Mouse (Mus musculus) monocyte, adult 2 months (primary cell): ENCODE results near the gene Tm9sf4.

Experiments used
- DNase-seq, 2 experiments: peaks; one replicate each; pipeline ENCODE4 v3.0.0; 2022; ENCODE audit warnings: low spot score in 2 of 2, low read depth in 1 of 2

Gene Tm9sf4

DNA sequence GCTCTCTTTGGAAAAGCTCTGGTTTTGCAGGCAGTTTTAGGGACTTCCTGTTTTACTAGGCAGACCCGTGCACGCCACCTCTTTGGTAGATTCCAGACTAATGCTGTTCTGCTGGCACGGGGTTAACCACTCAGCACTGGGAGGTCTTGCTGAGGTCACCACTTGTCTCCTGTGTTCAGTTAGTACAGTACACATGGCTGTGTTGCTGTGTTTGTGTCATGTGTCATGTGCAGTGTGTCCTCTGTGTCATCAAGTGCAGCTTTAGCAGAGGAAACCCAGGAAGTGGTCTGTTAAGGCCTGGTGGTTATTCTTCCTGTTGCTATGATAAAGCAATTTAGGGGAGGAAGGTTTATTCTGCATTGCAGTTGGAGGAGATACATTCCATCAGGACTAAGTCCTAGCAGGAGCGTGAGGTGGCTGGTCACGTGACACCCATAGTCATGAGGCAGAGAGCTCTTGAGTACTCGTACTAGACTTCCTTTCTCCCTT, 53.7 kb downstream of the Tm9sf4 start:
- DNase-seq = peak; percentile 67 to 72

DNA sequence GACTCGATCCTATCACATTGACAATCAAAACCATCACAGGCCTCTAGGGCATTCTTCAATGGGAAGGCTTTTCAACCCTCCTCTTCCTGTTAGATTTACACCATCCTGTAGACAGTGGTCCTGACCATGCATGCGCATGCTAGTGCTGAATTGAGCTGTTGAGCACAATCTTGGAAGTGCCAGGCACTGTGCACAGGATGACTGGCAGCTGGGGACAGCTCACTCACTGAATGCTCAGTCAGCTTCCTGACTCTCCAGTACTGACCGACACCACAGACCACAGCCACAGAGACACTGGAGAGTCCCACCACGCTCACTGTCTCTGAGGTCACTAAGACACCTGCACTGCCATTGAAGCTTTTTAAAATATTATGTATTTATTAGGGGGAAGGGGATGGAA, 54.3 kb downstream of the Tm9sf4 start:
- DNase-seq = no peak

DNA sequence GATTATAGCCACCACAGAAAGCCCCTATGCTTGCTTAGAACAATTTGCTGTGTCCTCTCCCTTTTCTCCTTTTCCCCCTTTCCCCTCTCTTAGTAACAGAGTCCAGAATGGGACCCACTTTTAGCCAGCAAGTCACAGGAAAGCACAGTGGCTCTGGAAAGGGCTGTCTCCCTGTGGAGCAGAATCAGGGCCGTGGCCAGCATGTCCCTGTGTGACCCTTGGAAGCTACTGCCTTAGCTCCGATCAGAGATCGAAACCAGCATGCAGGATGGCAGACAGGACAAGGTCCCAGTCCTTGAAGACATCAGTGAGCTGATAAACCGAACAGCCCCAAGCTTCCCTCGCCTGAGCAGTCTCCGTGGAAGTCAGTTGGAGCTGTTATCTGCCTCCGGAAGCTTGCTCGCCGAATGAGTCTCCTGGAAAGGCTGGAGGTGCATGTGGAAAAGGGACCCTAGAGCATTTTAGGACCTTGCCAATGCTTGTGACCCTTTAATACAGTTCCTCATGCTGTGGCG, 56.8 kb downstream of the Tm9sf4 start:
- DNase-seq = no peak

DNA sequence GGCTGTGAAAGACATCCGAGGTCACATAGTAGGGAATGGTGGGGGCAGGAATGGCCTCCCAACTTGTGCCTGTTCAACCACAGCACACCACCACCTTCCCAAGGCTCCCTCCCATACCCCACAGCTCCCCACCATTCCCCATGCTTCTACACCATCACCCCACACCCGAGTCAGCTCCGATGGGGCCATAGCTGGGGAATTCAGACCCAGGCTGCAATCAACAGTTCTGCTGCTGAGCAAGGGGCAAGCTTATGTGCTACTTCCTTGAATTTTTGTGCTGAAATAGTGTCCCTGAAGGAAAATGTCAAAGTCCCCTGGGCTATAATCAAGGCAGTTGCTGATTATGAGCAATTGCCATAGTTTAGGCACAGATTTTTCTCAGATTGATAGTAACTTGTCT, 57.4 kb downstream of the Tm9sf4 start:
- no peak for DNase-seq

DNA sequence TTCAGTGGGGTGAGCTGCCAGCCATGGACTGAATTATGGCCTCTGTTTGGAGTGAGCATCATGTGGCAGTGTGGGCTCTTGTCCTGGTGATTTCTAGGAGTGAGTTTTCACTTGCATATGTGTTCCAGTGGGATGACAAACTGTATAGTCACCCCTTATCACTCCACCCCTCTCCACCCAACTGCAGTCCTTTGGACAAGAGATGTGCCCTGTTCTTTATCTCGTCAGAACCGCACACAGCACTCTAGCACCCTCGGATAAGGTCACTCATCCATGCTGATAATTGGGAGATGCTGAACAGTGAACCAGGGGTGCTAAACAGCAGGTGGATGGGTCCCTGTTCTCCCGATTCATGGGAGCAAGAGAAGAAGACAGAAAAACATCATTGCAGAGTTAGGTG, 60.5 kb downstream of the Tm9sf4 start:
- DNase-seq = no peak

DNA sequence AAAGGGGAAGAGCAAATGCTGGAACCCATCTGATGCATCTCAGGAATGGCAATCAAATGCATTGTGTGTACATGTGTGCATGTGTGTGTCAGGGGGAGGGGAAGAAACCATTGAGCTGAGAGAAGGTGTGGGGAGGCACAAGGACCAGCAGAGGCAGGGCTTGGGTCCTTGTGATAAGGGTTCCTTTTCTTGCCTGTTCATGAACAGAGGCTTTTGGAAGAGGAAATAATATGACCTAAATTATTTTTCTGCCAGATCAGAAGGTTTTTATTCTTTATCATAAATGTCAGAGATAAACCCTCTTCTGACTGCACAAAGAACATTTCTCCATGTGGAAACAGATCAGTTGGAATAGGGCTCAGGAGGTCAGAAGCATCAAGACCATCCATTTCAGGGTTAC, 61.0 kb downstream of the Tm9sf4 start:
- no peak for DNase-seq

DNA sequence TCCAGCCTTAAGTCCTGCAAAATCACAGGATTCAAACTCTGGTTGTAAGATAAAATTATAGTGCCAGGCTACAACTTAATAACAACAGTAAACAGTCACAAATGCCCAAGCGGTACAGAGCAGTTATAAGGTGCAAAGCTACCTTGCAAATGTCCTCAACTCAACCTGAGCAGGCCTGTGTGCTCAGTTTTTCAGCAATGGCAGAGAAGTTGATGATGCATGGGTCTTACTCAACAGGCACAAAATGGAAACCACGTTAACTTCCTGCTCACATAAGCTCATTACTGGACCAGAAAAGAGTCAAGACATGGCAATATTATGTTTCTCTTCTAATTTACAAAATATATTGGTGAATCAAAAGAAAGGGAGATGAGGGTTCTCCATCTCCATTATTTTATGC, 61.5 kb downstream of the Tm9sf4 start:
- DNase-seq = no peak

DNA sequence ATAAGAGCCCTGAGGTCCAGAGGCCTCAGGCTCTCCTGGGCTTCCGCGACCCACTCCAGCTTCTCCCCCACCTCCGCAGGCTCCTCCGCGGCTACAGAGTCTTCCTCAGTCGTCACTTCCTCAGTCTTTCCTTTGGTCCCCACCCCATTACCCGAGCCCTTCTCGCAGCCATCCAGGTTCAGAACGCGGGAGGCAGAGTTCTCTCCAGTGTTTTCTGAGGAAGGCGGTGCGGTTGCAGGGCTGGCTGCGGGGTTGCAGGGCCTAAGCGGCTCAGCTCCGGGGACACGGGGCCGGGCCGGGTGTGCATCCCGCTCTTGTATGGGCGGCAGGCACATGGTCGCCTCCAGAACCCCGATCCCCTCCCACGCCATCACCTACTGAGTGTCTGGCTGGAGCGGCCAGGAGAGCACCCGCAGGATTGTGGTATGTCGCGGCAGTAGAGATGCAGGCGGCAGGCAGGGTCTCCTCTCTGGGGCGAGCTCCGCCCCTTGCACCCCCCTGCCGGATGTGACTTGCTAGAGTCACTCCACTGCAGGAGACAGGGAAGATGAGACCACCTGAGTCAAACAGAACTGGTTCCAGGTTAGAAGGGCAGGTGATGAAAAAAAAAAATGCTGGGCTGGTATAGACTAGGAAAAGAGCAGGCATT, 64.0 kb downstream of the Tm9sf4 start, which contains the start of gene Tspyl3:
TSS of gene Tspyl3 (minus strand) at position 496 of the 649 bp plus-strand sequence.
- no peak for DNase-seq

DNA sequence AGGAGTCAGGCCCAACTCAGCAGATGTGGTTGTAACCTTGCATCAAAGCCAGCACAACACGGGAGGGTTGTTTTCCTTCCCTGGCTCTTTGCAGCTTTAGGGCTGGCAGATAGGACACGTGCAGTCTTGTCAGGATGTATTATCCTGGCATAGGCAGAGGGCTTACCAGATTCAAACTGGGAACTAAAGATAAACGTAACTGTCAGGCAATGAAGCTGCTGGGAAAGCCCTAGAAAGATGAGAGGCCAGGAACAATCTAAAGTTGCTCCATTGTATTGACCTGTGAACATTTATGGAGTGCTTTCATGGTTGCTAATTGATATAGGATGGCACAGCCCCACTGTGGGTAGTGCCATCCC, 64.5 kb downstream of the Tm9sf4 start:
- no peak for DNase-seq

DNA sequence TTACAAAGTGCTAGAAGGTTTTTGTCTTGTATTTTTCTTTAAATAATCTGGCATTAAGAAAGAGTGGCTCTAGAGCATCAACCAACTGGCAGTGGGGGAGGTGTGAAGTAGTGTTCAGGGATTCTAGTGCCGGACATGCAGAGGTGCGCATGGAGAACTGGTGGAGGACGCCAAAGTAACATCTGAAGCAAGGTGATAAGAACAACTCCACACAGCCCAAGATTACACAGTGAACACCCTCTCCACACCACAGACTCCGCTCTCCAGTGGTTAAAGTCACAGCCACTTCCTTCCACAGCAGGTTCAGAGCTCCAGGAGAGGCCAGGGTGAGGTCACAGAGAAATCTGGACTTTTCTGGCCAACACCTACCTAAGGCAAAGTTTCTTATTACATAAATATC, 66.9 kb downstream of the Tm9sf4 start:
- no peak for DNase-seq

DNA sequence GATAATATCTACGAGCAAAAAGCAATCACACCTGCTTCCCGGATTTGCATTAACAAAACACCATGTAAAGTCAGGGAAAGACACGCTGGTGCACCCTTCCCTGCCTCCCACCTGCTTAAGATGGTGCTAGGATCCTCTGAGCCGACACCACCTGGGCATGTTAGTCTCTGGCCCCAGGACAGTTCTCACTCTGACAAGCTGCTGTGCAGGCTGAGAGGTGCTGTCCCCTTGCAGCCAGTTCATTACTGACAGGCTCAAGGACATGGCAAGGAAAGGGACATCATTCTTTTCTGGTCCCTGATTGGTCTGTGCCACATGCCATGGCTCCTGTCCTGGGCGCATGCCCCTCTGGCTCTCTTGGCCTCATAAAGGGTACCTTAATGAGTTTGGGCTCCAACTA, 67.4 kb downstream of the Tm9sf4 start:
- no peak for DNase-seq

DNA sequence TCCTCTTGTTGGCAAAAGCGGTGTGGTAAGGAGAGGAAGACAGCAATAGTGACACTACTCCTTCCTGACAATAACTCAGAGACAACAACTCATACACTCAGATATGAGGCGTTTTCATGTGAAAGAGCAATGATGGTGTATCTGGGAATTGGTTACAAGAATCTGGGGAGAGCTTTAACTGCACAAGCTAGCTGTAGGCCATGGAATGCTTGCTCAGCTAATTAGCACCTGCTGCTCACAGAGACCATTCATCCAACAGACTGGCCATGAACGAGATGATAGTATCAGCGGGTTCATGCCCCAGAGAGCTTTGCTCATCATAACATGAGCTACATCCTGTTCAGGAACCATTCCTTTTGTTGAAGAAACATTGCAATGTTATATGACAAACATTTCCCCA, 76.1 kb downstream of the Tm9sf4 start:
- no peak for DNase-seq

DNA sequence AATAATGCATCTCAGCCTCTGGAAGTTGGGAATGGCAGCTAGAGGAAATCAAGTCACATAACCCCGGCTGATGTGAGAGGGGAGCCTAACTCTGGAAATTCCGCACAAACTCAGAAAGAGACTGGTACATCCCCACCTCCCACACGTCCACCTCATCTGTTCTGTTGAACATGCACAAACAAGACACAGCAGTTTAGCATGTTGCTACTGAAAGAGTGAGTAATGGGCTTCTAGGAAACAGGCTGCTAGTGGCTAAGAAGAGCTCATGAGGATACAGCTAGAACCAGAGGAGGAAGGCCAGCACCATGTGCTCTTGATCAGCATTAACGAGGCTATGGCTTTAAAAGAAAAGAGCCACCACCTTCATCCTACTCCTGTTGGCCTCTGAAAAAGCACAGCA, 76.8 kb downstream of the Tm9sf4 start:
- DNase-seq = no peak

DNA sequence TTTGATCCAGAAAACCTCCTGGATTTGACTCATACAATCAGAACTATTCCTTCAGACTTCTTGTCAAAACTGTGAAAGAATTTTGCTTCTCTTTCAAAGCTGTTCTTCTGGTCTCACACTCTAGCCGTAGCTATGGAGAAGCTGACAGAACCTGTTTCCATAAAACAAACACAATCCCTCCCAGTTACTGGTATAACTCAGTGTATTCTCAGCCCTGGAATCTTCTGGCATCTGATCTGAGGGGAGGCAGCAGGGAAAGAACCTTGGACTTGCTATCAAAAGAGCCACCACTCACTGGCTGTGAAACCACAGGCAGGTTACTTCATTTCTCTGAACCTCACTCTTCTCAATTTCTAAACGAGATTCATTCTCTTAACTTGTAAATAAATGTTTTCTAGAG, 77.3 kb downstream of the Tm9sf4 start:
- DNase-seq = no peak

DNA sequence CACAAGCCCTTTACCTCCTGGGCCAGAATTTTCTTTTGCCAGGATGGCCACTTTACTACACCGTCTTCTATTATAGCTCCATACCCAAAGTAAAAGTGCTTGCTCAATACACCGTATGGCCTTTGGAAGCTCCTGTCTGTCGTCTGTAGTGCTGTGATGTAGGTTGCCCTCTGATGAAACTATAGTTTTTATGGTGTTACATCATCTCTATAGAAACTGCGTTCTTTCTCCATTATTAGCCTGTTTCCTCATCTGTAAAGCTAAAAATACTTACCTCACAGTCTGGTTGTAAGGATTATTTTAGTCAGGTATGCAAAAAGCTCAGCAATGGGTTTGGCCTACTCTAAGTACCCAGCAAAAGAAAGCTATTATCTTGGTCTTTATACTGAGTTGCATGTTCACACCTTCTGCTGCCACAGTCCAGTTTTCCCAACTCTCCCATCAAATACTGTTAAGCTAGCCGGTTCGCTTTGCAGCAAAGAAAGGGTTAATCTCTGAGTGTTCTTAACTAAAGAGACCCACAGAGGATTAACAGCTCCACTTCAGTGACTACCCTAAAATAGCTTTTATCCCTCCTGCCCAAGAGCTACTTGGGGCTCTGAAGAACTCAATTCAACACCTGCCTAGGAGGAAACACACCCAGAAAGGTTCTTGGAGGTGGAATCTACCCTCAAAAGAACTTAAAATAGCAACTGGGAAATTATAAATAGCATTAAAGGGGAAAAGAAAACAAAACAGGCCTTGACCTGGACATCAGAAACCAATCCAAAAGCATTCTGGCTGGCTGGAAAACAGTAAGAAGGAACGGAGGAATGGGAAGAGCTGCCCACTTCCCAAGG, 78.1 kb downstream of the Tm9sf4 start:
- no peak for DNase-seq

DNA sequence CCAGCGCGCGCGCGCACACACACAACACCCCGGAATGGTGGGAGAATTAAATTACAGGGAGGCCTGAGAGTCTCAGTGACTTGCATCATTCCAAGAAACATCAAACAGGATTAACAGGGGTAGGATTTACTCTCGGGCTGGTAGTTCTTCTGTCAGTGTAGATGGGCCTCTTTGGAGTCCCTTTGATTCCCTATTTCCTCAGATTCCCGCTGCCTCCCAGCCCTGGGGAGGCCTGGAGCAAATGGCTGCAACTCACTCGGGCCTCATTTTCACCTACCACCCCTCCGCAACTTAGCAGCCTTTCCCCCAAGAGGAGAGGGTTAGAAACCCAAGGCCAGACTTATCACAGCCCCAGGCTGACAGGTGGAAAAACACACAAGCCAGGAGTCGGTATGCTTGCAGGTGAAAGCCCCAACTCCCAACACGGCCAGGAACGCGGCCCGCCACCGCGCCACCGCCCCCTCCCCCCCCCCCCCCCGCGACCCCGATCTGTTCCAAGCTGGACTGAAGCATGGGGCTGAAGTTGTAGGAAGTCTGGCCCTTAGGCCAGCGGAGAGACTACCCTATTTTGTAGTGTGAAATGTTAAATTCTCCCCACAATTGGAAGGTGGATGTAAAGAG, 78.9 kb downstream of the Tm9sf4 start:
- no peak for DNase-seq

DNA sequence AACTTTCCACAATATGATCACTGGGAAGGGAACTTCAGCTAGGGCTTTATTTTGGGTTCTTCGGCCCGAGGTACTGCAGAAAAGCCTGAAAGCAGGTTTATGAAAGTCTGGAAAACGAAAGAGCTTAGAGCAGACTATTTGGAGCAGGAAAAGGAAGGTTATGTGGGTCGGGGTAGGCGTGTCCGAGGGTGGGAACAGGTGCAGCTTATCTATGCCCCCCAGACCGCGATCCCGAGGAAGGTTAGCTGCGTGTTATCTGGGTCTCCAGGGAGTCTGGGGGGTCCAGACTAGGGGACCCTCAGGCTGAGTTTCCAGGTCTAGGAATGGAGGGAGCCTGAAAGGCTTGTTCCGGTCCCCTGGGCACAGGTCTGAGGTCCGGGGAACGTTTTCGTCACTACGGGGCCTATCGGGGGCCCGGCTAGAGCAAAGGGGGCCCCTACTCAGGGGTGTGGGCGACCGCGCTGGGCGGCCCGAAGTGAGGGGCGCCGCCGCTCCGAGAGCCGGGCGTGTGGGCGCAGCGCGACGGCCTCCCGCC, 79.7 kb downstream of the Tm9sf4 start:
- DNase-seq = no peak

DNA sequence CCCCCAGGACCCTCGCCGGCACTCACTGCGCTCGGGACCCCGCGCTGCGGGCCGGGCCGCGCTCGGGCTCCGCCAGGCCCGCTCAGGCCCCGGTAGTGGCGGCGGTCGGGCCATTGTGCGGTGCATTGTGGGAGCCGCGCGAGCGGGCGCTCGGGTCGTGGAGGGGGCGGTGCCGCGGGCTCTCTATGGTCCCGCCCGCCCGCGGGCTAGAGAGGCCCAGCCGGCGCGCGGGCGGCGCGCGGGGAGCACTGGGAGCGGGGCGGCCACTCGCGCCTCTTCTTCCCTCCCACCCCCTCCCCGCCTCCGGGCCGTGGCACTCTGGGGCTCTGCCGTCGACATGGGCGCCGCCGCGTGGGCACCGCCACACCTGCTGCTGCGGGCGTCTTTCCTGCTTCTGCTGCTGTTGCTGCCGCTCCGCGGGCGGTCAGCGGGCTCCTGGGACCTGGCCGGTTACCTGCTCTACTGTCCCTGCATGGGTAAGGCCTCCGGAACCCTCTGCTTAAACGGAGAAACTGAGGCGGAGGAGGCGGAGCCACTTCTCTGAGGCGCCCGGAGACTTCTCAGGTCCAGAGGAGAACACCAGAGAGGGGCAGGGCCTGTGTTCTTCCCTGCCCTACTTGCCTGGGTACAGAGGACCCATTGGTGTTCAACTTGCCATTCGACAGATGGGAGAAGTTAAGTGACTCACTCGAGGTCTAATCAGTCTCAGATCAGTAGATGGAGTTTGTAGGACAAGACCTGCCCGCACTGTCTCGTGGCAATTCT, 80.3 kb downstream of the Tm9sf4 start, which contains the start of the genes Plagl2 and Pofut1:
TSS of gene Plagl2 (minus strand) at position 177 of the 765 bp plus-strand sequence.
TSS of gene Pofut1 (plus strand) at position 284 of the 765 bp plus-strand sequence.
- DNase-seq = peak; percentile 64 to 79

DNA sequence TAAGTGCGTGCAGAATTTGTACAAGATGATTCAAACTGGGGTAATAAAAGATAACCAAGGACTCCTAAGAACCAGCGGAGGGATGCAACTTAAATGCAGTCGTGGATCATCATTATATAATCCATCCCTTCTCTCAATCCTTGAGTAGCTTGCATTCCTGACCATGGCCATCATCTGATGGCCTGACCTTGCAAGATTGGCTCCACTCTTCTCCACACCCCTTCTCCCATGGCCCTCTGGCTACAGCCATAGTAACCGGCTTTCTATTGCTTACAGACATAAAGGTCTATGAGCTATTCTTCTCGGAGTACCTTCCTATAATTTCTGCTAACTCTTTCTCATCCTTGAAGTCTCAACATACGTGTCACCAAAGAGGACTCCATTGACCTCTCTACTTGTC, 81.1 kb downstream of the Tm9sf4 start:
- no peak for DNase-seq

DNA sequence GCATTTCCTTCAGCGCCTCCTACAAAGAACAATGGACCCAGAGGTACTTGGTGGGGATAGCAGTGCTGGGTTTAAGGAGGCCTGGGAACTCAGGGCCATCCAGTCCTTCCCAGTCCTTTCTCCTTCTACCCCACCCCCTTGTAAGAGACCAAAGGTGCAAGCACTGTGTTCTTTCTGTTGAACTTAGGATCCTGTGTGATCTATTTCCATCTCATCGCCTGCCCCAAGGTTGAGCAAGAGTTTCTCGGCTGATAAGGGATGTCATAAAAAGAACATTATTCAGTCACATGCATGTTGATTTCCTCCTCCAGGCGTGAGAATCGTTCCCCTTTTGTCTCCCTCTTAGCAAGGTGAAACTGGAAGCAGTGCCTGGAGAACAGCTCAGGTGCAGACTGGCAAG, 88.6 kb downstream of the Tm9sf4 start:
- no peak for DNase-seq

DNA sequence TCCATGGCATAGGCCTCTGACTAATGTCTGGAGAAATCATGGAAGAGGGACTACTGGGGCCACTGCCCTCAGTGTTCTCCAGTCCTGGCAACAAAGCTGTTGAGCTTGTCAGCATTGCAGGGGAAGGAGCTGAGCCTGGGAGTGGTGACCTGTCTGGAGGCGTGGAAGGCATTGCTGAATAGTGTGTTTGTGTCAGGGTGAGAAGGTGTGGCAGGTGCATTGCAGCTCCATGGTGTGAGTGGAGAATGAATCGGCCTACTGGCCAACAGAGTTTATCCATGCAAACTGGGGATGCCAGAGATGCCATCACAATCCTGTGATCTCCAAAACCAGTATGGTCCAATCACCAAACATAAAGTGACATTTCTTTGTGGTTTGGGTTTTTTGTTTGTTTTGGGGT, 95.5 kb downstream of the Tm9sf4 start:
- DNase-seq = no peak
